Mouse (Mus musculus) lung, postnatal 0 days (tissue): Measurements from ENCODE around the gene Dnajc28.

Experiments
- CTCF ChIP-seq: IDR thresholded peaks from 2 replicates; pipeline ENCODE4 v1.5.1; 2016; ENCODE audit warnings: antibody characterized with exemption, mild to moderate bottlenecking
- EP300 ChIP-seq: IDR thresholded peaks from 2 replicates; pipeline ENCODE4 v1.6.1; 2016; ENCODE audit warnings: antibody characterized with exemption, mild to moderate bottlenecking, control low read depth

GRCm38 (mm10) chr16:91628673-91629072 lies 9.8 kb upstream of the Dnajc28 start:
- TF ChIP-seq CTCF (no peak), EP300 (peak; percentile 32; the same call in 1 of the 2 replicates)
